Mouse (Mus musculus) neural tube, embryonic 15.5 days (tissue): ENCODE data around the gene Prmt8. TPM values are rescaled to one million over a fixed set of nuclear protein-coding genes. Genes with fewer than 3 reads are reported as not detected.
A peak's percentile ranks its signal among the peaks of the same experiment; 100 is the strongest.

Source experiments
- ATAC-seq: fragments of 200-750 bp; cut with Nextera tagmentation; 2 replicates; pipeline ENCODE4 v1.8.0; 2017; ENCODE audit warnings: mild to moderate bottlenecking, moderate TSS enrichment, moderate library complexity; ENCODE audit not compliant: low FRiP score
- H3K27ac ChIP-seq: fragments of 300-500 bp; sonication (generic); replicated peaks from 2 replicates; pipeline ENCODE4 v1.5.1; 2015; ENCODE audit warnings: mild to moderate bottlenecking, inconsistent platforms
- H3K27me3 ChIP-seq: fragments of 300-500 bp; sonication (generic); replicated peaks from 2 replicates; pipeline ENCODE4 v1.6.1; 2015; ENCODE audit warnings: inconsistent platforms
- H3K36me3 ChIP-seq: fragments of 300-500 bp; sonication (generic); 2 replicates; pipeline ENCODE4 v1.6.1; 2015; ENCODE audit warnings: inconsistent platforms
- H3K4me1 ChIP-seq: fragments of 300-500 bp; sonication (generic); 2 replicates; pipeline ENCODE4 v1.6.1; 2015; ENCODE audit warnings: inconsistent platforms
- H3K4me2 ChIP-seq: fragments of 300-500 bp; sonication (generic); 2 replicates; pipeline ENCODE4 v1.6.1; 2015; ENCODE audit warnings: inconsistent platforms, mild to moderate bottlenecking, moderate library complexity
- H3K4me3 ChIP-seq: fragments of 300-500 bp; sonication (generic); replicated peaks from 2 replicates; pipeline ENCODE4 v1.5.1; 2015; ENCODE audit warnings: mild to moderate bottlenecking, inconsistent platforms
- H3K9ac ChIP-seq: fragments of 300-500 bp; sonication (generic); replicated peaks from 2 replicates; pipeline ENCODE4 v1.6.1; 2015; ENCODE audit warnings: mild to moderate bottlenecking, inconsistent platforms
- H3K9me3 ChIP-seq: fragments of 300-500 bp; sonication (generic); replicated peaks from 2 replicates; pipeline ENCODE4 v1.6.1; 2016; ENCODE audit warnings: inconsistent platforms
- WGBS: fragments of 180-500 bp; shearing (Covaris S2); methylation state at CpG from one replicate; pipeline ENCODE4 v1.1.7; 2015; ENCODE audit warnings: mixed read lengths; 5-methylcytosine and 5-hydroxymethylcytosine counted together
- polyA plus RNA-seq: library from polyadenylated mRNA; unstranded; fragments of >200 nt; fragmentation: Nextera tagmentation; extraction: Ambion mirVana; gene quantifications from 2 replicates; pipeline ENCODE4 v1.2.1, GENCODE M21; 2015

Gene Prmt8
- polyA plus RNA-seq, 1 experiment from 2014 or later, result 37.9 TPM

DNA sequence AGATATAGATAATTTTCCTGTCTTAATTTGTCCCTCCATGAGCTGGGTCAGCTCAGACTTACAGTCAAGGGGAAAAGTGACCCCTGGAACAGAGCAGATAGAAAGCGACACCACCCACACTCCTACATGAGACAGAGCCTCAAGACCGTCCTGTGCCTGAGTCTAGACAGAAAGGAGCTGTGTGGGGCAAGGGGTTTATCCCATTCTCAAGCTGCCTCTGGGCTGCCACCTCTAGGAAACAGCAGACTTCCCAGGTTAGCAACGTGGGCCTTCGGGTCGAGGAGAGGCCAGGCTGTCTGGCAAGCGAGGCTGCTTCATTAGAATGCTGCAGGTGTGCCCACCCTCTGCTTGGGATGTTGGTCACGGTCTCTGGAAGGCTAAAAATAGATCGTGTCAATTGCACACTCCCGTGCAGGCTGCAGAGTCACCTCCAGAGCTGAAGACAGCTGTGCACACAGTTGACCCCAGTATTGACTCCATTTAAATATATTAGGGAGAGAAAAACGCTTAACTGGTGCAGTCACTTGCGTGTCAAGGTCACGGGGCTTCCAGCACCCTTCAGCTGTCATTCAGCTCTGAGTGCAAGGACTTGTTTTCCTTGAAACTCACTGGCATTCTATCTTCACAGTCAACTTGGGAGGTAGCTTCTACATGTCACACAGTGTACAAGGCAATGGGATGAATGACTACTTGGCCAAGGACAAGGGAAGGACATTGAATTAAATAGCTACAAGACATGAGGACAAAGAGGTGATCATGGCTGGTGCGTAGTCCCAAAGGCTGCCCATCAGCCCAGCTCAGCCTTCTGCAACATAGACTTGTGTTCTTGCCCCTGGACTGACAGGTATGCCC lies 33.9 kb downstream of the Prmt8 start:
- Histone ChIP-seq H3K36me3 (no peaks in the 10 kb centered on the region), H3K4me2 (no peak overlapping the region), H3K9me3 (no peaks in the 10 kb centered on the region), H3K27me3 (no peaks in the 10 kb centered on the region), H3K4me1 (peaks cover 29% of the 10 kb centered on the region), H3K4me3 (no peak overlapping the region), H3K27ac (peak overlapping the region; percentile 67), H3K9ac (no peak overlapping the region)
- 24% methylated on average over 13 of the region's 13 CpGs for WGBS
- ATAC-seq, result peak; percentile 68

DNA sequence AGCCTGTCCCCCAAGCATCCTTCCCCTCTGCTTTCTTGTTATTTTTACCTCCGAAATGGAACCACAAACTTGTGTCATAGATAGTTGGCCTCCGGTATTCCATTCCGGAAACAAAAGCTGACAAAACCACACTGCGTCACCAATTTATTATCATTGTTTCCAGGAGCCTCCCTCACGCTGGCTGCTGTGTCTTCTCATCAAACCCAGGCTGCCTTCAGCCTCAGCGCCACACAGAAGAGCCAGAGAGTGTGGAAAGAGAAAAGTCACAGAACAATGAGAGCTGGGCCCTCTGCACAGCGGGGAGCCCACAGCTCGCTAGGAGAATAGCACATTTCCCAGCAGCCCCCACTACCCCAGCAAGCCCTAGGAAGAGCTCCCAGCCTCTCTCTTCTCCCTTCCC lies 46.1 kb downstream of the Prmt8 start:
- H3K4me3 ChIP-seq, result no peak overlapping the region
- no peak overlapping the region for H3K9ac ChIP-seq
- no peaks in the 10 kb centered on the region for H3K27me3 ChIP-seq
- peak overlapping the region; percentile 9; the same call in 1 of the 2 replicates for H3K4me2 ChIP-seq
- peaks cover 23% of the 10 kb centered on the region for H3K4me1 ChIP-seq
- peak overlapping the region; percentile 60; the same call in 1 of the 2 replicates for H3K27ac ChIP-seq
- H3K36me3 ChIP-seq, result peaks cover 17% of the 10 kb centered on the region; the same call in 1 of the 2 replicates
- WGBS, result 26% methylated on average over 8 of the region's 8 CpGs
- 0 out of 2 replicates have a peak, but pooled peaks have one; percentile 18 for ATAC-seq
- H3K9me3 ChIP-seq, result no peaks in the 10 kb centered on the region

GRCm38 (mm10) chr6:127719875-127720274 lies 49.4 kb downstream of the Prmt8 start:
- Histone ChIP-seq H3K27ac (no peak overlapping the region), H3K4me1 (peaks cover 39% of the 10 kb centered on the region), H3K4me3 (no peak overlapping the region), H3K4me2 (no peak overlapping the region), H3K9me3 (no peaks in the 10 kb centered on the region), H3K9ac (no peak overlapping the region), H3K36me3 (0 out of 2 replicates have a peak, but pooled peaks cover 2% of the 10 kb centered on the region), H3K27me3 (no peaks in the 10 kb centered on the region)
- peak; percentile 35; the same call in 1 of the 2 replicates for ATAC-seq
- 52% methylated on average over 14 of the region's 14 CpGs for WGBS

- 12% methylated on average over 21 of the region's 21 CpGs for WGBS
- peak; percentile 70 for ATAC-seq
- Histone ChIP-seq H3K27ac (peak overlapping the region; percentile 3; the same call in 1 of the 2 replicates), H3K4me3 (0 out of 2 replicates have a peak overlapping the region, but pooled peaks have one; percentile 7), H3K9me3 (no peaks in the 10 kb centered on the region), H3K4me1 (peaks cover 31% of the 10 kb centered on the region), H3K4me2 (peak overlapping the region; percentile 42), H3K27me3 (no peaks in the 10 kb centered on the region), H3K9ac (no peak overlapping the region), H3K36me3 (no peaks in the 10 kb centered on the region)
Observed at GRCm38 (mm10) chr6:127717239-127718137, 51.8 kb downstream of the Prmt8 start.

DNA sequence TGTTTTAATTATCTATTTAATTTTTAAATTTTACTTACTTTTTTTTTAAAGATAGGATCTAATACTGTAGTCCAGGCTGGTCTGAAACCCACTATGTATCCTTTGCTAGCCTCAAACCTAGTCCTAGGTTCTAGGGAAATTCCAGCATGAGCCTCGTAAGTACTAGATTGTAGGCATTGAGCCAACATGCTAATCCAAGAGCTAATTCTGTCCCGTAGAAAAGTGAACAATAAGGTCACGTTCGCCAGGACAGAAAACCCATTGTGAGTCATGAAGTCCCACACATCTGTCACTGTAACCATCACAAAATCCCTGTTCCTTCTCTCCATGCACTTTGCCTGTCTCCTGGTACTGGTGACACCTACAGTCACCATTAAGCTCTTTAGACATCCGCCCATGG lies 53.8 kb downstream of the Prmt8 start:
- no peak overlapping the region for H3K4me3 ChIP-seq
- ATAC-seq, result no peak
- peaks cover 30% of the 10 kb centered on the region for H3K4me1 ChIP-seq
- H3K4me2 ChIP-seq, result no peak overlapping the region
- H3K9ac ChIP-seq, result no peak overlapping the region
- WGBS, result 52% methylated on average over 5 of the region's 5 CpGs
- H3K36me3 ChIP-seq, result no peaks in the 10 kb centered on the region
- H3K27ac ChIP-seq, result no peak overlapping the region
- no peaks in the 10 kb centered on the region for H3K27me3 ChIP-seq
- H3K9me3 ChIP-seq, result no peaks in the 10 kb centered on the region

- H3K4me3 ChIP-seq, result no peak overlapping the region
- H3K27me3 ChIP-seq, result no peaks in the 10 kb centered on the region
- H3K36me3 ChIP-seq, result no peaks in the 10 kb centered on the region
- no peak overlapping the region for H3K4me2 ChIP-seq
- no peaks in the 10 kb centered on the region for H3K9me3 ChIP-seq
- 14% methylated on average over 5 of the region's 5 CpGs for WGBS
- no peak overlapping the region for H3K9ac ChIP-seq
- ATAC-seq, result no peak
- H3K4me1 ChIP-seq, result peaks cover 25% of the 10 kb centered on the region
- H3K27ac ChIP-seq, result no peak overlapping the region
Observed at GRCm38 (mm10) chr6:127714906-127715305, 54.4 kb downstream of the Prmt8 start.

DNA sequence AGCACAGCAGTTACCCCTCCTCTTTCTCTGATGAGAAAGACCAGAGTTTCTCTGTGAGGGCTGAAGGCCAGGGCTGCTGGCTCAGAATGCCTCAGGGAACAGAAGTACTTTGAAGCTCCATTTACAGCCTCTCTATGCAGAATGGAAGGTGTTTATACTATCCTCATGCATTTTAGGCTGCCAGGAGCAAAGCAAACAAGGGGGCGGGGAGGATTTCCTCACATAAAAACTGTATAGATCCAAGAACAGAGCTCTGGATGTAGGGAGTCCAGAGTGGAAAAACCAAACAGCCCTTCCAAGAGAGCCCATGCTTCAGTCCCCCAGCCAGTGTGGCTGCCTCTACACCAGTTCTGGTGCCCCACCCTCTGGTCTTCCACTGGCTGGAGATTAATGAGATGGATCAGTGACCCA lies 61.0 kb downstream of the Prmt8 start:
- Histone ChIP-seq H3K4me2 (no peak overlapping the region), H3K4me3 (no peak overlapping the region), H3K9me3 (no peaks in the 10 kb centered on the region), H3K27ac (peak overlapping the region; percentile 54), H3K36me3 (no peaks in the 10 kb centered on the region), H3K4me1 (peaks cover 16% of the 10 kb centered on the region; the same call in 1 of the 2 replicates), H3K9ac (no peak overlapping the region), H3K27me3 (no peaks in the 10 kb centered on the region)
- peak; percentile 26; the same call in 1 of the 2 replicates for ATAC-seq
- 33% methylated on average over 1 of the region's 1 CpGs for WGBS

DNA sequence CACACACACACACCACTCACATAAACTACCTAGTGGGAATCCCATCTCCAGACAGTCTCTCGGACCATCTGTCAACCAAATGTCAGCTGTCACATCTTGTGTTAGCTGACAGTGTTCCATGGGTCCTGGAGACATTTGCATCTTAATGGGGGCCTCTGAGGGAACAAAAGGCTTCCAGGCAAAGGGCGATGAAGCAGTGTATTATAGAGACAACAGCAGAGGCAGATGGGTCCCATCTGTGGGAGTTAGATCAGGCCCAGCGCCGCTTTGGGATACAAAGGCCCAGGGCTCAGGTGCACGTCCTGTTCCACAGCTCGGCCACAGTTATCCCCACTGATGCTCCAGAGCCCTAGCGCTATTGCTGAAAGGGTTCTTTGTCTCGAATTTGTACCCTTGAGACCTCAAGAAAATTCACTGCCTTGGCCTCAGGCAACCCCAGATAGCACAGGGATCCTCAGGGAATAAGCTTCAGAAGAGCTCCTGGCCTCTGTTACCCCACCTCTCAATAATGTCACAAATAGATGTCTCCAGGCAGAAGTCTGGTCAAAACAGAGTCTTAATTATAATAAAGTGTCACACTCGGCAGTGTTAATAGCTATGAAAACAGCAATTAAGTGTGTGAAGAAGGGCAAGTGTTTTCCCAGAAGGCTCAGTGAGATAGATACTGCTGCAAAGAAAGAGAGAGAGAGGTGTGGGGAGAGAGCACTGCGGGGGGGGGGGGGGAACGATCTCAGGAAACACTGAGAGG lies 68.1 kb downstream of the Prmt8 start:
- WGBS, result 10% methylated on average over 9 of the region's 11 CpGs
- Histone ChIP-seq H3K27me3 (no peaks in the 10 kb centered on the region), H3K27ac (peak overlapping the region; percentile 64), H3K9me3 (no peaks in the 10 kb centered on the region), H3K4me2 (no peak overlapping the region), H3K36me3 (peaks cover 10% of the 10 kb centered on the region), H3K9ac (no peak overlapping the region), H3K4me1 (peaks cover 21% of the 10 kb centered on the region), H3K4me3 (no peak overlapping the region)
- ATAC-seq, result peak; percentile 60; the same call in 1 of the 2 replicates

- no peak overlapping the region for H3K4me3 ChIP-seq
- no peak for ATAC-seq
Observed at GRCm38 (mm10) chr6:127693681-127694080, 75.6 kb downstream of the Prmt8 start.

DNA sequence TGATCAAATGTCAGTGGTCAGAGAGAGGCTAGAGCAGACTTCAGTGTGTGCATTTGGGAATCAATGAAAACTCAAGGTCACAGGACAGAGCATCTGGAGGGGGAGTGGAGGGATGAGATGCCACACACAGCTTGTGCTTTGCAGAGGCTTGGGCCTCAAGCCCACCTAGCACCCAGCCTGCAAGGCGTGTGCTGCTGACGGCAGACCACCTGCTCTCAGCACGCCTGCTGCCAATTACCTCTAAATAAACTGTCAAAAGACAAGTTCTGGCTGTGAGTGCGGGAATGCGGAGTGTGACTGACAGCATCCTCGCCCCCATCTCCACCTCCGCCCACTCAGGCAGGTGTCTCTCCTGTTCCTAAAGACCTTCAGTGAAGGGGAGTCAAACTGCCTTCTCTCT lies 77.0 kb downstream of the Prmt8 start:
- H3K27me3 ChIP-seq, result no peaks in the 10 kb centered on the region
- no peak overlapping the region for H3K9ac ChIP-seq
- H3K27ac ChIP-seq, result no peak overlapping the region
- H3K4me2 ChIP-seq, result no peak overlapping the region
- 73% methylated on average over 7 of the region's 7 CpGs for WGBS
- H3K4me3 ChIP-seq, result no peak overlapping the region
- peaks cover 10% of the 10 kb centered on the region for H3K36me3 ChIP-seq
- ATAC-seq, result no peak
- no peaks in the 10 kb centered on the region for H3K9me3 ChIP-seq
- peaks cover 7% of the 10 kb centered on the region; the same call in 1 of the 2 replicates for H3K4me1 ChIP-seq

More at GRCm38 (mm10) chr6:127693681-127694080, 75.6 kb downstream of the Prmt8 start:
- Histone ChIP-seq H3K27ac (no peak overlapping the region), H3K9ac (no peak overlapping the region), H3K36me3 (peaks cover 14% of the 10 kb centered on the region), H3K9me3 (no peaks in the 10 kb centered on the region), H3K27me3 (no peaks in the 10 kb centered on the region), H3K4me2 (no peak overlapping the region), H3K4me1 (peaks cover 7% of the 10 kb centered on the region; the same call in 1 of the 2 replicates)
- WGBS, result 86% methylated on average over 7 of the region's 7 CpGs
